Mouse (Mus musculus): ENCODE results near the gene 6330409D20Rik.

The 6330409D20Rik gene

DNA sequence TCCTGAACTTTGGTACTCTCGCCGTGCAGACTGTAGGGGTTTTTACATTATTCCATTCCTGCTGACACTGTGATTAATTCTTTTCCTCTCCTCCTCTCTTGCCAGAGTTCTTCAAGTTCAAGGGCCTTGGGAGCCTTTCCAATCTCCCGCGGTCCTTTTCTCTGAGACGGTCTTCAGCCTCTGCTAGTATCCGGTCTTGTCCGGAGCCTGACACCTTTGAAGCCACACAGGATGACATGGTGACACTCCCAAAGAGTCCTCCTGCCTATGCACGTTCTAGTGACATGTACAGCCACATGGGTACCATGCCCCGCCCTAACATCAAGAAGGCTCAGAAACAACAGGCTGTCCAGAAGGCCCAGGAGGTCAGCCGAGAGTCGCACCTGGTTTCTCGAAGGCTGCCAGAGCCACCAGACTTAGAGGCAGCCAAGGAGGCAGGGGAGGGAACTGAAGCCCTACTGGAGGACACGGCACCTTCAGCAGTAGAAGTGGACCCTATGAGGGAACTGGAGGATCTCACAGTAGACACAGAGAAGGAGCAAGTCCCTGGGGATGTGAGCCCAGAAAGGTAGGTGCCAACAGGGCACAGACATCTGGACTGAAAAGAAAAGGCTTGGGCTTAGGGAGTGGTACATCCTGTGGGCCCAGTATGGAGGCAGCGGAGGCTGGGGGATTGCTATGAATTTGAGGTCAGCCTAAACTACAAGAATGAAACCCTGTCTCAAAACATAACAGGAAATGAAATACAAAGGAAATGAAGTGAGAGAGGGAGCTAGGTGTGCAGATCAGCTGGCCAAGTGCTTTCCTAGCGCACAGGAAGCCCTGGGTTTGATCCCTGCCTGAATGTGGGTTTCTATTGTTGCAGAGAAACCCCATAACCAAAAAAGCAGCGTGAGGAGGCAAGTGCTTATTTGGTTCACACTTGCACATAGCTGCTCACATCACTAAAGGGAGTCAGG, 15.7 kb downstream of the 6330409D20Rik start:
- DNase-seq (ENCODE audit: low read depth, low spot score), result no peak

DNA sequence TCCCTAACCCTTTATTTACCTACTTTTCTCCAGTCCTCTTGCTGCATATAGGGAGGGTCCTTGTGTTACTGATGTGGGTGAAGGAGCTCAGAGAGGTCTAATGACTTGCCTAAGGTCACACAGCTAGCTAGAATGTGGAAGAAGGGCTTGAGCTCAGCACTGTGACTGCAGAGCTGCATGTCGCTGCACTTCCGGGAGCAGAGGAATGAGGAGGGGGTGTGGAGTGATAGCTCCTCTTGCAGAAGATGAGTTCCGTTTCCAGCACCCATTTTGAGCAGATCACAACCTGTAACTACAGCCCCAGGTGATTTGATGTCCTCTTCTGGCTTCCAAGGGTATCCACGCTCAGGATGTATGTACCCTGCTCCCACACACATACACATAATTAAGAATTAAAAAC, 16.7 kb downstream of the 6330409D20Rik start:
- DNase-seq (ENCODE audit: low read depth, low spot score), result no peak

DNA sequence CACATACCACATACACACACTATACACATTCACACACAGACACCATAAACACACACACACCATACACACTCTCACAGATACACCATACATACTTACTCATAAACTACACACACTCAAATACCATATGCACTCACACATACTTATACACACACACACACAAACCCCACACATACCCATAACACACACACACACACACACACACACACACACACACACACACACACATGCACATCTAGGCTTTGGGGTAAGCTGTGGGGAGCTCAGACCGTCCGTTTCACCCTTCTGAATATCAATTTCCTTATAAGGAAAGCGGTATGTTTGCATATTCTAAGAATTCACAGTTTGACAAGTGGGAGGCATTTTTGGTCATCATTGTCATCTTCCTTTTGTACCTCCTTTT, 18.2 kb downstream of the 6330409D20Rik start:
- no peak for DNase-seq (ENCODE audit: low read depth, low spot score)

DNA sequence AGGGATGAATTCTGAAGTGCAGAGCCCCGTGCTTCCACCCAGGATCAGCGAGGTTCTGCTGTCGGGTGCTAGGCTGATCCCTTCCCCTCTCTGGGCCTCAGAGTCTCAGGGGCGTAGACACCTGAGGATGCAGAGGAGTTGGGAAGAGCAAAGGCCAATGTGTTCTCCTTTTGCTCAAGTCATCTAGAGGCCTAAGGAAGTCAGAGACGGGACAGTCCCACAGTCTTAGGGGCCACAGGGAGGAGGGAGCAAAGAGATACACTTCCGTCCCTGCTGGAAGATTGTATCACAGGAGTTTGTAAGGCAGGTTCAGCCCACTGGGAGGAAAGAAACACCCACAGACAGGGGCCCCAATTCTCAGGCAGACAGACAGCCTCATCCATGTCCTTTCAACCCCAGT, 18.8 kb downstream of the 6330409D20Rik start:
- DNase-seq (ENCODE audit: low read depth, low spot score), result no peak

DNA sequence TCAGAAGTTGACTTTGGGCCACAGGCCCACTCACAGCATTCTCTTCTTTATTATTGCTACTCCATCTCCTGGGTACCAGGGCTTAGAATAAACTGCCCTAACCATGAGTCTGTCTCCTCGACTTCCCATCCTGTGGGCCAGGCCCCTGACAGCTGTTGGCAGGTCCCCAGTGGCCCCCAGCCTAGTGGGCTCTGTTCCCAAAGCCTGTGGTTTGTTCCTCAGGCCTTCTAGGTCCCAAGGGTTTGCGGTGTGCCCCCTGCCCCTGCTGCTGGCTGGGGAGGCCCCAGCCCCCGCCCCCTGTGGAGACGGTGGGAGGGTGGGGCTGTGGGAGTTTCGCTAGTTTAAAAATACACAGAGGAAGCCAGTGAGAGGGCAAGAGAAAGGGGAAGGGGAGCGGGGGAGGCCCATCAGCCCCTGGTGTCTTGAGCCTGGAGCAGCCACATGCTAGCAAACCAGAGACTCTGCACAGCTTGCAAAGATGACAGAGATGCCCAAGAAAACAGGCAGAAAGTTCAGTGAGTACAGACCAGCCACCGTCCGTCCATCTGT, 20.1 kb downstream of the 6330409D20Rik start, which contains the start of gene Sh2d3c:
Gene Sh2d3c, plus strand, starts transcription at position 375 of the 549 bp plus-strand sequence.
- no peak for DNase-seq (ENCODE audit: low read depth, low spot score)

DNA sequence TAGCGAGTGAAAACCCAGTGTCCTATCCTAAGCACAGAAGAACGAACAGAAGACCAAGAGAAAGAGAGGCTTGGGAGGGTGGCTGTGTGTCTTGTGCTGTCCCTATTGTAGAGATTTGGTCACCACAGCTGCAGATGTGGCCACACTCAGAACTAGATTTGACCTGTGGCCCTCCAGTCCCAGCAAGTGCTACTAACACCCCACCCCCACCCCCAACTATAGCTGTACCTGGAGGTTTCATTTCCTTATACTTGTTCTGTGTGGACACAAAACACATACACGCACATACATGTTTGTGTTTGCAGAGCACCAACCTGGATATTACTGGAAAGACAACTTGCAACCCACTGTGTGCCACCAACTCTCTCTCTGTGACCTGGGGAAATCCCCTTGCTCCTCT, 20.8 kb downstream of the 6330409D20Rik start:
- no peak for DNase-seq (ENCODE audit: low read depth, low spot score)

DNA sequence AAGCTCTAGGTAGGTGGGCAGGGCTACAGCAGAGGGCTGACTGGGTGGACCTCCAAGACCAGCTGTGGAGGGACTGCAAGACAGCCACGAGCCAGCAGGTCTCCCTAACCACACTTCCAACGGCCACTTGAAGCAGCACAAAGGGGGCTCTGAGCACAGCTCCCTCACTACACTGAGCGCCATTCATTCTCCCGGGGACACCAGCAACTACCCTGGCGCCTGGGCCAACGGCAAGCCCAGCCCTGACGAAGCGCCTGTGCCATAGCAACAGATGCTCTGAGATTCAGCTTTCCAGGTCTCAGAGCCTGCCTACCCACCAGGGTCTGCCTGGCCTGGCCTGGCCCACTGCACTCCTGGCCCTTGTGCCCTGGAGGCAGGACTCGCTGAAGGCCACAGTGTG, 22.1 kb downstream of the 6330409D20Rik start:
- DNase-seq (ENCODE audit: low read depth, low spot score), result no peak

DNA sequence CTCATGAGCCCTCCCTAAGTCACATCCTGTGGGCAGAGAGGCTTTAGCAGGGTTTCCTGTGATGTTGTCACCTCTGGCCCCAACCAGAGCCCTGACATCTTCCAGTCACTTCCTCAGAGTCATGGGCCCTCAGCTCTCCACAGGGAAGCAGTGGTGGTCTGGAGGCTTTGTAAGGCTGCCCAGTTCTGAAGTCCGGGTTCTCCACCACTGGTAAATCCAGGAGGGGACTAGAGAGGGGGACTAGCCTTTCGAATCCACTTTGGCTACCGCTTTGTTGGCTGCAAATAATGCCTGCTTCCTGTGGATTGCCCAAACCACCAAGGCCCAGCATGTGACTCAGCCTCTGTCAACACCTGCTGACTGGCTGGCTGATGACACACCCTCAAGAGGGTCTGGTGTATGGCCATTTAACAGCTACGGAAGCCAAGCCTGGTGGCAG, 25.8 kb downstream of the 6330409D20Rik start:
- DNase-seq (ENCODE audit: low read depth, low spot score), result no peak

DNA sequence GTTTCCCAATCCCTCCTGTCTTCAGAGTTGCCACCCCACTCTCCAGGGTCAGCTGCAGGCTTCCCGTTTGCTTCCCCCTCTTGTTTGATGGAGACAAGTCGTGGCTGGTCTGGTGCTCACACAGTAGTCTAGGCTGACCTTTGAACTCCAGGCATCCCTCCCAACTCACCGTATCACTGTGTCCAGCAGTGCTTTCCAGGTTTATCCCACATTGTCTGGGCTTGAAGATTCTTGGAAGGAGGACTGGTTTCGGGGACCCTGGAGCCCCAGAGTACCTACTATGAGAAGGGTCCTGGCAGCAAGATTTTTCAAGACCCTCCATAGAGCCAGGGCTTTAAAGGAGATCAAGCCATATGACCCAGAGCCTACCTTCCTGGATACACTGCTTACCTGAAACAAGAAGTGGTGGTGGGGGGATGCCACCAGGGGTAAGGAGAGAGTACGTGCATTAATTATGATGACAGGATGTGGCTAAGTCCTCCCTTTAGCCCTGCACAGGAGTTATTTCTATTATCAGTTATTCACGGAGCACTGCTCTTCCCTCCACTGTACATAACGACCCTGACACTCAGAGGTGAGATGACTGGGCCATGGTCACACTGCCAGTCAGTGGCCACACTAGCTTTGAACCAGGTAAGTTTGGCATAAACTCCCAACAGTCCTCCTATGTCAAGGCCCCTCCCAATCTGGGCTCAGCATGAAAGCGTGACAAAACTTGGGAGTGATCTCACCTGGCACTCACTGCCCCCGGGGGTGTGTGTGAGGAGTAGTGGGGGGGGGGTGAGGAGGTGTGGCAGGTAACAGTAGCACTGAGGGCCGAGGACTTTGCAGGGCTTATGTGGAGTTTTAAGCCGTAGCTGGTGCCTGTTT, 26.5 kb downstream of the 6330409D20Rik start:
- no peak for DNase-seq (ENCODE audit: low read depth, low spot score)

DNA sequence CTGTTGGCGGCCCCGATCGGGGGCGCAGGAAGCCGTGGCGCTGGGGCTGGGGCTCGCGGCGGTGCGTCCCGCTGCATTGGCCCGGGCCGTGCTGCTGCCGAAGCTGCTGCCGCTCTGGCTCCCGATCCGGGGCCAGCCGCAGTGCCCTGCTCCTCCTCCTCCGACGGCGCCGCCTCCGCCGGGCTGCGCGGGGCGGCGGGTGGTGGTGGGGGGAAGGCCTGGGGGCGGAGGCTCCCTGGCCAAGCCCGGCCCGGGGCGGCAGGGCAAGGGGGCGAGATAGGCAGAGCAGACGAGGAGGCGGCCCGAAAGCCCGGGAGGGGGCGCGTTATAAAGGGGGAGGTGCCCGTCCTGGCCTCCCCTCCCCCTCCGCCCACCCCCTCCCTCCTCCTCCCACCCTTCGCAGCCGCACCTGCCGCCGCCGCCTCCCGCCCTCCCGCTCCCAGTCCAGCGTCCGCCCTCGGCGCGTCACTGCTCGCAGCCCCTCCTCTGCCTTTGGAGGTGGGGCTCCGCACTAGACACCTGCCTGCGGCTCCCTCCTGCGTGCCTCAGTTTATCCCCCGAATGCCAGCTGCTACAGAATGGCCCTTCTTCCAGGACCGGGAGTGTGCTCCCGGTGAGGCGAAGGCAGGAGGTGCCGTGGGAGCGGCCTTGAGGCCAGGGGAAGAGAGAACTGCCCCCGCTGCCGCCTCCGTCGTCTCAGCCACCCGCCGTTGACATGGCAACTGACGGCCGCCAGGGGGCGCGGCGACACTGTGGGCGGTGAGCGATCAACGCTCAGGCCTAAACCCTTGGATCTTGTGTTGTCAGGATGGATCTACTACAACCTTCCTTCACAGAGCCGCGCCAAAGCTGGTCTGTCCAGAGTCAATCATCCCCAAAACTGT, 27.6 kb downstream of the 6330409D20Rik start, which contains the start of gene Cdk9:
Gene Cdk9, minus strand, starts transcription at position 143 of the 884 bp plus-strand sequence.
- peak; percentile 72 for DNase-seq (ENCODE audit: low read depth, low spot score)

DNA sequence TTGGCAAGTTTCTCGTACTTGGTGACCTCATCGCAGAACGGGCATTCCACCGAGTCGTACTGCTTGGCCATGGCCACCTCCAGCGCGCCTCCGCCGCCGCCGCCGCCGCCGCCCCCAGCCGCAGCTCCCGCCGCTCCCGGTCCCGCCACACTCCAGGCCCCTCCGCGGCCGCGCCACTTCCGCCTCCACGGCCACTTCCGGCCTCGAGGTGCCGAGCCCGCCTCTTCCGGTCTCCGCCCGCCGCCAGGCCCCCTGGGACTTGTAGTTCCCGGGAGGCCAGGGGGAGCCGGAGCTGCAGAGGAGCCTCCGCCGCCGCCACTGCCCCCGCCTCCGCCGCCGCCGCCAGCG, 28.3 kb downstream of the 6330409D20Rik start:
- peak; percentile 65 for DNase-seq (ENCODE audit: low read depth, low spot score)

DNA sequence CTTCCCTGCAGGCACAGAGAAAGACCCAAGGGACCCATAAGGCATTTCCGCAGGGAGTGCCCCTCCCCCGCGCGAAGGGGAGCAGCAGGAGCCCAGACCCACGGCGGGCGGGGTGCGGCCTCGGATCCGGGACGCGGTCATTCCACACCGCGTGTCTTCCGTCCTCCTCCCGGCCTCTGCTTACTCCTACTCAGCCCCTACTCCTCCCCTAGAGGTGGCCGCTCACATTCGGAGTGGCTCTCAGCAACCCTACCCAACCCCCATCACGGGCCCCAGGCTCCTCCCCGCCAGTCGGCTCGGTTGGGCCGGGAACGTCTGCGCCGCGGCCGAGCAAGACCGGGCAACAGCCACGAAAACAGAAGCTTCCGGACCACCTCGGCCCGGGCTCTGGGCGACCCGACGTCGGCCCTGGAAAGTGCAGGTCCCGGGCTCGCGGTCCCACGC, 28.7 kb downstream of the 6330409D20Rik start:
- no peak for DNase-seq (ENCODE audit: low read depth, low spot score)

DNA sequence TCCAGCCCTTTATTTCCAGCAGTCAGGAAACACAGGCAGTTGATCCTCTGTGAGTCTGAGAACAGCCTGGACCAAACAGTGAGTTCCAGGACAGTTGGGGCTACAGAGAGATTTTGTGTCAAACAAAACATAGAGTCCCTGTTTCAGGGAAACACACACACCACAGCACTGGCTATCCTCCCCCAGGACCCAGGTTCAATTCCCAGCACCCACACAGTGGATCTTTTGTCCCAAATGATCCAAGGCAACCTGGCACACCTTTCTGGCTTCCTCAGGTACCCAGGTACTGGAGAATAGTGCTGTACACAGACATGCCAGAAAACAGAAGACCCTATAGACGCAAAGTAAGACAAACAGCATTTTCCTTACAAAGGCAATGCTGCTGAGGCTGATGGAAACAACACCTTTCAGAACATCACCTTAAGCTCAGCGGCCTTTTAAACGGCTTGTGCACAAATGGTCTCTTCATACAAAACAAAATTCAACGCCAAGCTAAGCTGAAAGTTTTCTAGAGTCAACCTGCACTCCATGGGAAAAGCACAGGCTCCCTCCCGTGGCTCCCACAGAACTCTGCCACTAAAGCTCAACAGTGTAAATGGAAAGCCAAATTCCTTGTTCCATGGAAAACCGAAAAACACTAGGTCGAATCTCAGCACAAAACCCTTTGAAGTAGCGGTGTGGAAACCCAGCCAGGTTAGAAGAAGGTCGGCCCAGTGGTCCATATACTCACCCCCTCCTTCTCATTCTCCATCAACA, 29.3 kb downstream of the 6330409D20Rik start:
- DNase-seq (ENCODE audit: low read depth, low spot score), result no peak

DNA sequence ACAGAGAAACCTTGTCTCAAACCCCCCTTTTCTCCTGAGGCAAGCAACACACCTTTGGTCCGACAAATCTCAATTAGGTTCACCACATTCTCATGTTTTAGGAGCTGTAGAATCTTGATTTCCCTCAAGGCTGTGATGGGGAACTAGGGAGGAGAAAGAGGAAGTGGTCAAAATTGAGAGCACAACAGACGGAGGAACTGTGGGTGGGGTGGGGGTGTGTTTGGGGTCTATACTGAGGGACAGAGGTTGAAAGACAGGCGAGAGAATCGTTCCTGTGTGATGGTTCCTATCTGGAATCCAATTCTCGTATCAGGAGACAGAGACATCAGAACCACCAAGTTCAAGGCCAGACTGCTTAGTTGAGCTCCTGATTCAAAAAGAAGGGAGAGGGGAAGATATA, 30.4 kb downstream of the 6330409D20Rik start:
- DNase-seq (ENCODE audit: low read depth, low spot score), result no peak

DNA sequence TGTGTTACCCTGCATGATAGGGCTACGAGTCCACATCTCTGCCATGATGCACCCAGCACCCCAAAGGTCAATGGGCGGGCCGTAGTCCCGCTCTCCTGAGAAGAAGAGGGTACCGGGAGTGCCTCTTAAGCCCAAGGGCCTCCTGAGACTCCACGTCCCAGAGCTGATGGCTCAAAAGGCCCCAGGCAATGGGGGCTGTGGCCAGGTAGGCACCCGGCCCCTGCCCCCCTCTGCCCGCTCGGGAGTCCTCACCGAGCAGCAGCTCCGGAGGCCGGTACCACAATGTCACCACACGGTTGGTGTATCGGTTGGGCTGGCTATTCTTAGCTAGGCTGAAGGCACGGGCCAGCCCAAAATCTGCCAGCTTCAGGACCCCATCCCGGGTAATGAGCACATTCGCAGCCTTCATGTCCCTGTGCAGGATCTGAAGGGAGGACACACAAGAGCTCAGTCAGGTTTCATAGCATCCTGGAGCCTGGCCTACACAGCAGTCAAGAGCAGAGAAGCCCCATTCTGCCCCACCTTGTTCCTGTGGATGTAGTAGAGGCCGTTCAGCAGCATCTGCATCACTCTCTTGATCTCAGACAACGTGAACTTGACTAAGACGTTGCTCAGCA, 31.2 kb downstream of the 6330409D20Rik start:
- DNase-seq (ENCODE audit: low read depth, low spot score), result no peak

DNA sequence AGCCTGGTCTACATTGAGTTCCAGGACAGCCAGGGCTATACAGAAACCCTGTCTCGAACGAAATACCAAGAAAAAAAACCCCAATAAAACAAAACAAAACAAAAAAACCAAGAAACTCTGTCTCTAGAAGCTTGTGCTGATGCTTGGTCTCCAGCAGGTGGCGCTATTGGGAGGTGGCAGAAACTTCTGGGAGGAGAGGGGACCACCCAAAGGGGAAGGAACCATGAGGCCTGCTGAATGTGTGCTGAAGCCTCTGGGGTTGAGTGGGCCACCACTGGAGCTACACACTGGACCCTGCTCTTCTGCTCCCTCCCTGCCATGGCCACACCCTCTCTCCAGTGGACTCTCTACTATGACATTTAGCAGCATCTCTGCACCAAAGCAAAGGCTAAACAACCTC, 32.2 kb downstream of the 6330409D20Rik start:
- DNase-seq (ENCODE audit: low read depth, low spot score), result peak; percentile 58

DNA sequence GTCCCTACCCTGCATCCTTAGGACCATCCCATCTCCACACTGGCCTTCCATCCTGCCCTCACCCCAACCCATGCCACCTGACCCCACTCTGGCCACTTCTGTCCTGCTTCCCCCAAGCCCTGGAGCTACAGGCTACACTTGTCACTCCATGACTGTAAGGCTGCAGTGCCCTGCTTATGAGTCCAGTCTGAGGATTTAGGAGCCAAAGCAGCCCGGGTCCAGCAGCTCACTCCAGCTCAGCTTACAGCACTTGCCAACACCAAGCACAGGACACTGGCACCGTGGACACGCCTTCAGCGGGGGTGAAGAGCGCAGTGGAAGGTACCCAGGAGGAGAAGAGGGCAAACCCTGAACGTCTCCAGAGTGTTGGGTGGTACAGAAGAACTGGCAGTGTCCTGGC, 33.8 kb downstream of the 6330409D20Rik start:
- DNase-seq (ENCODE audit: low read depth, low spot score), result no peak

DNA sequence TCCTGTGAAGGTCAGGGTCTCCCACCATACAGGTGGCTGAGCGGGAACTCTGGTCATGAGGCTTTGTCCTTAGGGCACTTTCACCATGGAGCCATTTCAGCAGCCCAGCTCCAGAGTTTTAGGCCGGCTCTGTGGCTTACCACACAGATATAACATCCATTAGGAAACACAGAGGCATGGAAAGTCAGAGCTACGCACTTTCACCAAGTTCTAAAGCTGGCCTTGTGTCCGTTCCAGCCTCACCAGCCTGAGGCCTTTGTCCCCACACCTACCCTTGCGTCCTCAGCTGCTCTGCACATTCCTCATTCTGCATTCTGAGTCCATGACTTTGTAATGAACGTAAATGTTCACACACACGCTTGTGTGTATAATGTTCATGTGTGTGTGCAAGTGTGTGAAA, 35.8 kb downstream of the 6330409D20Rik start:
- DNase-seq (ENCODE audit: low read depth, low spot score), result no peak

DNA sequence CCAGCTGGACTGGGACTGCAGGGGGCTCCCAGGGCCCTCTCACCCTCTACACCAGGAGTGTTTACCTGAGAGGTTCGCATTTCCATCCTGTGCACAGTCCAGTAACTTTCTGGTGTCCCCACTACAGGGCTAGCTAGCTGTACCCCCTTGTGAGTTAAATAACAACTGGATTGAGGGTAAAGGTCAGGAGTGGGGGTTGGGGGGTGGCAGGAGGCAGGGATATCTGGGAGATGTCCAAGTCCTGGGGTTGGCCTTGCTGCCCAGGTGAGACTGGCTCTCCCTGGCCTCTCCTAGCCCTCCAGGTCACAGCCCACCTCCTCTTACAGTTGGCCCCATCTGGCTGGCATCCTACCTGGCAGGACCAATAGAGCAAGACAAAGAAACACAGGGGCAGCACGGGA, 36.8 kb downstream of the 6330409D20Rik start, which contains the start of gene Fpgs:
Gene Fpgs, minus strand, starts transcription at position 125 of the 401 bp plus-strand sequence.
- DNase-seq (ENCODE audit: low read depth, low spot score), result no peak

DNA sequence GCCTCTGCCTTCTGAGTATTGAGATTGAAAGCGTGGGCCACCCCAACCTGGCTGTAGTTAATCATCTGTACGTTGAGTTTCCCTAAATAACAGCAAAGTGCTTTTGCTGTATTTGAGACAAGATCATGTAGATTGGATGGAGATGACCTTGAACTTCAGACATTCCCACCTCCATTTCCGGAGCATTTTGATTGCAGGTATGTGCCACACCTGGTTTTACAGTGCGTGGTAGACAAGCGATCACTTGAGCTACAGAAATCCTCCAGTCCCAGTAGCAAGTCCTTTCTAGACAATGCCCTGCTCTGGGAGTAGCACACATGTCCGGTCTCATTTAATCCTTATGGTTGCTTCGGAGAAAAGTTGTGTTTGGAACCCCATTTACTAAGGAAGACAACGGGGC, 37.8 kb downstream of the 6330409D20Rik start:
- no peak for DNase-seq (ENCODE audit: low read depth, low spot score)

Data from WW6 (cell line).